Mouse (Mus musculus) liver, adult 2 months (tissue): ENCODE data around the gene Dapk2.

ENCODE experiments used
- CTCF ChIP-seq: fragments of 200-500 bp; IDR thresholded peaks from 2 replicates; pipeline ENCODE4 v1.5.1; 2011; ENCODE audit warnings: low read depth, low read length, control low read depth
- POLR2A ChIP-seq: fragments of 200-500 bp; IDR thresholded peaks from 2 replicates; pipeline ENCODE4 v1.6.1; 2011; ENCODE audit warnings: low read length, control low read depth; ENCODE audit not compliant: insufficient read depth; ENCODE audit errors: extremely low read depth

DNA sequence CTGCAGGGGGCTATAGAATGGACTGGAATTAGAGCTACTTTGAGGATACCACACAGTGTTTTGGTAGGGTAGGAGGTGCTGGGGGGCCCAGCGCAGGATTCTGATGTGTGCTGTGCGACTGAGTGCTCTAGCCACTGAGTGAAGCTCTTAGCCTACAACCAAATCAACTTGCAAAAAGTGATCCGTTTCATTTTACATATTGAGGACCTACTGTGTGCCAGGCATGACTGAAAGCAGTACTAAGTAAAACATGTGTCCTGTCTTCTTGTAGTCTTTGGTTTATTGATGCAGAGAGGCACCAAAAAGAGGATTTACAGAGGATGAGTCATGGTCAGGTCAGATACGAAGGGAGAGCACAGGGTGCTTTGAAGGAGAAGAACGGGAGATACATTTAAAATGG, 9.2 kb downstream of the Dapk2 start:
- TF ChIP-seq CTCF (no peak), POLR2A (no peak)
